Mouse (Mus musculus) hindbrain, embryonic 14.5 days (tissue): ENCODE measurements around the gene Hnmt. TPM values are rescaled to one million over a fixed set of nuclear protein-coding genes. Genes with fewer than 3 reads are reported as not detected.
"Not testable (repeated sequence)": the region's sequence is repeated elsewhere in the genome, so short reads cannot be mapped to it uniquely, and the experiment has no call there.

Experiments
- ATAC-seq: fragments of 200-750 bp; cut with Nextera tagmentation; 2 replicates; pipeline ENCODE4 v1.8.0; 2017; ENCODE audit warnings: moderate number of reproducible peaks, mild to moderate bottlenecking, moderate TSS enrichment, moderate library complexity; ENCODE audit not compliant: low FRiP score
- DNase-seq: peaks from one replicate; pipeline ENCODE4 v3.0.0-alpha.2; 2015; ENCODE audit warnings: low spot score
- H3K27ac ChIP-seq: fragments of 300-500 bp; sonication (generic); 2 replicates; pipeline ENCODE4 v1.5.1; 2014; ENCODE audit warnings: mild to moderate bottlenecking, moderate library complexity
- H3K27me3 ChIP-seq: fragments of 300-500 bp; sonication (generic); 2 replicates; pipeline ENCODE4 v1.6.1; 2014; ENCODE audit warnings: mild to moderate bottlenecking, low read length, mixed read lengths; ENCODE audit not compliant: control insufficient read depth, insufficient read depth
- H3K36me3 ChIP-seq: fragments of 300-500 bp; sonication (generic); replicated peaks from 2 replicates; pipeline ENCODE4 v1.6.1; 2014; ENCODE audit not compliant: control insufficient read depth, insufficient read depth
- H3K4me1 ChIP-seq: fragments of 300-500 bp; sonication (generic); replicated peaks from 2 replicates; pipeline ENCODE4 v1.6.1; 2014; ENCODE audit warnings: antibody characterized with exemption, low read length, mixed read lengths; ENCODE audit not compliant: control insufficient read depth, insufficient read depth
- H3K4me2 ChIP-seq: fragments of 300-500 bp; sonication (generic); replicated peaks from 2 replicates; pipeline ENCODE4 v1.6.1; 2014; ENCODE audit warnings: mild to moderate bottlenecking, moderate library complexity
- H3K4me3 ChIP-seq: fragments of 300-500 bp; sonication (generic); replicated peaks from 2 replicates; pipeline ENCODE4 v1.5.1; 2014; ENCODE audit warnings: mild to moderate bottlenecking, low read length
- H3K9ac ChIP-seq: fragments of 300-500 bp; sonication (generic); 2 replicates; pipeline ENCODE4 v1.6.1; 2014
- H3K9me3 ChIP-seq: fragments of 300-500 bp; sonication (generic); 2 replicates; pipeline ENCODE4 v1.6.1; 2016; ENCODE audit warnings: low read length; ENCODE audit not compliant: control insufficient read depth
- WGBS: fragments of 180-500 bp; shearing (Covaris S2); extraction: QIAGEN DNeasy Blood & Tissue Kit; methylation state at CpG from one replicate; pipeline ENCODE4 v1.1.7; 2014; 5-methylcytosine and 5-hydroxymethylcytosine counted together
- polyA plus RNA-seq: library from polyadenylated mRNA; unstranded; fragments of >200 nt; fragmentation: Nextera tagmentation; extraction: Ambion mirVana; gene quantifications from 2 replicates; pipeline ENCODE4 v1.2.1, GENCODE M21; 2014

Gene Hnmt
- polyA plus RNA-seq, 1 experiment from 2014 or later = 12.4 TPM

DNA sequence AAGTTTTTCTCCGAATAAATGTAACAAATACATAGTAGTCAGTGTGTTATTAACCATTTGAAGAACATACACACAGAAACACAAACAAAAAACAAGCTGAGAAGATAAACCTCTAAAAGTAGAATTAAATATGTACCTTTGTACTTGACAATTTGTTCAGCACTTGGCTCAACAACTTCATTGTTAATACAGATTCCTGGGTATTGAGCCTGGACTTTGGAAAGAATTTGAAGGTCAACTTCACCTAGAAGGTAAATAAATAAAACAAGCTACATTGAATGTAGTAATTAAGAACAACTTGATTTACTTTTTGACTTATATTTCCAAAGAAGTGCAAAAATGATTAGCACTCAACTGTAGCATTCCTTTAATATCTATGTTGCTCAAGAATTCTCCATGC, 30.2 kb downstream of the Hnmt start:
- 91% methylated on average over 1 of the region's 1 CpGs for WGBS
- Histone ChIP-seq H3K27ac (no peak overlapping the region), H3K4me3 (no peak overlapping the region), H3K9ac (no peak overlapping the region), H3K4me1 (no peaks in the 10 kb centered on the region), H3K4me2 (no peak overlapping the region), H3K36me3 (no peaks in the 10 kb centered on the region), H3K9me3 (no peaks in the 10 kb centered on the region), H3K27me3 (no peaks in the 10 kb centered on the region)
- ATAC-seq (no peak), DNase-seq (no peak)

DNA sequence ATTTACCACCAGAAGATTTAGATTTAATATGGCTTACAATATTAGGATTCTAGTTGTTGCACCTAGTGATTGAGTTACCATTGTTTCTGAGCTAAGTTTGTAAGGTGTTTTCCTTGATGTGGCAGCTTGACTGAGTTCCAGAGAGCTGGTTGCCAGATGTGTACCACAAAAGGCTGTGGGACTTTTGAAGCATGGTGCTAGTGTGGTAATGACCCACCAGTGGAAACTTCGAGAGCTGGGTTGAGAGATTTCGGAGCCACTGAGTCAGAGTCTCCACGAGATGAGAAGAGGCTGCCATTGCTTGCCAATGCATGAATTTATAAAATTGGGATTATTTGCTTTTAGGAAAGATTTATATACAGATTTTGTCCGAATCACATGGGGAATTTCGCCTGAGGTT, 34.2 kb downstream of the Hnmt start:
- no peak overlapping the region for H3K4me2 ChIP-seq
- ATAC-seq (no peak), DNase-seq (no peak)
- H3K4me1 ChIP-seq = no peaks in the 10 kb centered on the region
- no peaks in the 10 kb centered on the region for H3K9me3 ChIP-seq
- 94% methylated on average over 5 of the region's 5 CpGs for WGBS
- H3K4me3 ChIP-seq = no peak overlapping the region
- no peaks in the 10 kb centered on the region for H3K36me3 ChIP-seq
- H3K27me3 ChIP-seq = no peaks in the 10 kb centered on the region
- H3K27ac ChIP-seq = no peak overlapping the region
- no peak overlapping the region for H3K9ac ChIP-seq

- no peaks in the 10 kb centered on the region for H3K4me1 ChIP-seq
- no peaks in the 10 kb centered on the region for H3K9me3 ChIP-seq
- no peaks in the 10 kb centered on the region for H3K27me3 ChIP-seq
- H3K9ac ChIP-seq = no peak overlapping the region
- ATAC-seq (no peak), DNase-seq (no peak)
- H3K4me3 ChIP-seq = no peak overlapping the region
- H3K36me3 ChIP-seq = no peaks in the 10 kb centered on the region
- 78% methylated on average over 1 of the region's 1 CpGs for WGBS
- no peak overlapping the region for H3K4me2 ChIP-seq
- no peak overlapping the region for H3K27ac ChIP-seq
These were observed 49.9 kb downstream of the Hnmt start for GRCm38 (mm10) chr2:23999323-23999722.

GRCm38 (mm10) chr2:23998836-23999235, 50.4 kb downstream of the Hnmt start:
- WGBS = 89% methylated on average over 4 of the region's 4 CpGs
- ATAC-seq = no peak

GRCm38 (mm10) chr2:23996830-23997229, 52.4 kb downstream of the Hnmt start:
- DNase-seq (no peak), ATAC-seq (no peak)
- H3K4me3 ChIP-seq = no peak overlapping the region
- H3K27ac ChIP-seq = no peak overlapping the region
- 70% methylated on average over 2 of the region's 2 CpGs for WGBS
- H3K4me2 ChIP-seq = no peak overlapping the region
- H3K9me3 ChIP-seq = no peaks in the 10 kb centered on the region
- no peaks in the 10 kb centered on the region for H3K36me3 ChIP-seq
- H3K27me3 ChIP-seq = no peaks in the 10 kb centered on the region
- H3K4me1 ChIP-seq = no peaks in the 10 kb centered on the region
- H3K9ac ChIP-seq = no peak overlapping the region

More at GRCm38 (mm10) chr2:23998836-23999235, 50.4 kb downstream of the Hnmt start:
- no peaks in the 10 kb centered on the region for H3K9me3 ChIP-seq
- no peak overlapping the region for H3K27ac ChIP-seq
- no peaks in the 10 kb centered on the region for H3K36me3 ChIP-seq
- no peaks in the 10 kb centered on the region for H3K4me1 ChIP-seq
- no peak for DNase-seq
- no peaks in the 10 kb centered on the region for H3K27me3 ChIP-seq
- H3K4me2 ChIP-seq = no peak overlapping the region
- H3K4me3 ChIP-seq = no peak overlapping the region
- H3K9ac ChIP-seq = no peak overlapping the region

- DNase-seq, H3K36me3 ChIP-seq, H3K27me3 ChIP-seq, H3K4me3 ChIP-seq, H3K27ac ChIP-seq, ATAC-seq, H3K9me3 ChIP-seq, H3K4me1 ChIP-seq, H3K4me2 ChIP-seq, H3K9ac ChIP-seq: not testable (repeated sequence)
- 91% methylated on average over 9 of the region's 9 CpGs for WGBS
These were observed 59.1 kb downstream of the Hnmt start for GRCm38 (mm10) chr2:23990034-23990573.

- no peak overlapping the region for H3K9ac ChIP-seq
- no peaks in the 10 kb centered on the region for H3K9me3 ChIP-seq
- no peaks in the 10 kb centered on the region for H3K27me3 ChIP-seq
- DNase-seq = peak; percentile 38
- no peak overlapping the region for H3K4me3 ChIP-seq
- H3K27ac ChIP-seq = no peak overlapping the region
- H3K36me3 ChIP-seq = no peaks in the 10 kb centered on the region
- peak; percentile 64; the same call in 1 of the 2 replicates for ATAC-seq
- H3K4me2 ChIP-seq = no peak overlapping the region
- no peaks in the 10 kb centered on the region for H3K4me1 ChIP-seq
These were observed 61.9 kb downstream of the Hnmt start for GRCm38 (mm10) chr2:23987283-23987682.

DNA sequence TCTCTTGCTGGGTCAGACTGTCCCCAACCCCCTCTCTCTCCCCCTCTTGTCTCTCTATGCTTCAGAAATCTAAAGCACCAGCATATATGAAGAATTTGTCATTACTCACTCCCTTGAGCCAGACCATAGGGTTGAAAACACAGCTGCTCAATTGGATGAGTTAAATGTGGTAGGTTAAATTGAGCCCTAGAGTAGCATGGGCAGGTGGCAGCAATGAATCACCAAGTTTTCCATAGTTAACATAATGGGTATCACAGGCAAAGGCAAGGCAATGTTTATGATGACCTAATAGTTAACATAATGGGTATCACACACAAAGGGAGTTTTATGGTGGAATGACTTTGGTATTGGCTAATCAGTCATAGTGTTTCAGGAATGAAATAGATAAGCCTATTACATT, 65.9 kb downstream of the Hnmt start:
- ATAC-seq = no peak
- H3K4me1 ChIP-seq = no peaks in the 10 kb centered on the region
- no peak overlapping the region for H3K27ac ChIP-seq
- no peak overlapping the region for H3K4me2 ChIP-seq
- no peak overlapping the region for H3K9ac ChIP-seq
- no peaks in the 10 kb centered on the region for H3K9me3 ChIP-seq
- no peaks in the 10 kb centered on the region for H3K27me3 ChIP-seq
- H3K4me3 ChIP-seq = no peak overlapping the region
- no peaks in the 10 kb centered on the region for H3K36me3 ChIP-seq
- DNase-seq = no peak

- Histone ChIP-seq H3K27ac (no peak overlapping the region), H3K27me3 (no peaks in the 10 kb centered on the region), H3K9ac (no peak overlapping the region), H3K4me2 (no peak overlapping the region), H3K4me1 (no peaks in the 10 kb centered on the region), H3K36me3 (no peaks in the 10 kb centered on the region), H3K9me3 (no peaks in the 10 kb centered on the region), H3K4me3 (no peak overlapping the region)
- 64% methylated on average over 1 of the region's 1 CpGs for WGBS
- DNase-seq (no peak), ATAC-seq (no peak)
These were observed 66.3 kb downstream of the Hnmt start for GRCm38 (mm10) chr2:23982860-23983259.

GRCm38 (mm10) chr2:23960659-23961274, 88.4 kb downstream of the Hnmt start:
- ATAC-seq = not testable (repeated sequence)
- 94% methylated on average over 15 of the region's 15 CpGs for WGBS

More at GRCm38 (mm10) chr2:23960659-23961274, 88.4 kb downstream of the Hnmt start:
- not testable (repeated sequence) for H3K9me3 ChIP-seq, H3K36me3 ChIP-seq, H3K9ac ChIP-seq, H3K27ac ChIP-seq, H3K4me1 ChIP-seq, H3K27me3 ChIP-seq, DNase-seq, H3K4me2 ChIP-seq, H3K4me3 ChIP-seq
